Mouse (Mus musculus) embryonic facial prominence, embryonic 12.5 days (tissue): ENCODE data around the gene Enthd1. TPM values are rescaled to one million over a fixed set of nuclear protein-coding genes. Genes with fewer than 3 reads are reported as not detected.

Experiments
- ATAC-seq: fragments of 200-750 bp; cut with Nextera tagmentation; 2 replicates; pipeline ENCODE4 v1.8.0; 2017; ENCODE audit not compliant: insufficient number of reproducible peaks, insufficient read depth, low FRiP score, low TSS enrichment
- H3K27ac ChIP-seq: fragments of 300-500 bp; sonication (generic); 2 replicates; pipeline ENCODE4 v1.5.1; 2016; ENCODE audit warnings: mild to moderate bottlenecking
- H3K27me3 ChIP-seq: fragments of 300-500 bp; sonication (generic); 2 replicates; pipeline ENCODE4 v1.6.1; 2016; ENCODE audit warnings: mild to moderate bottlenecking, moderate library complexity
- H3K36me3 ChIP-seq: fragments of 300-500 bp; sonication (generic); 2 replicates; pipeline ENCODE4 v1.6.1; 2016; ENCODE audit warnings: mild to moderate bottlenecking
- H3K4me1 ChIP-seq: fragments of 300-500 bp; sonication (generic); 2 replicates; pipeline ENCODE4 v1.6.1; 2016
- H3K4me2 ChIP-seq: fragments of 300-500 bp; sonication (generic); replicated peaks from 2 replicates; pipeline ENCODE4 v1.6.1; 2016; ENCODE audit warnings: mild to moderate bottlenecking, moderate library complexity
- H3K4me3 ChIP-seq: fragments of 300-500 bp; sonication (generic); 2 replicates; pipeline ENCODE4 v1.5.1; 2016; ENCODE audit warnings: mild to moderate bottlenecking
- H3K9ac ChIP-seq: fragments of 300-500 bp; sonication (generic); 2 replicates; pipeline ENCODE4 v1.6.1; 2016; ENCODE audit warnings: mild to moderate bottlenecking, moderate library complexity
- H3K9me3 ChIP-seq: fragments of 300-500 bp; sonication (generic); 2 replicates; pipeline ENCODE4 v1.6.1; 2016; ENCODE audit warnings: mild to moderate bottlenecking, moderate library complexity
- WGBS: fragments of 180-500 bp; shearing (Covaris S2); methylation state at CpG from one replicate; pipeline ENCODE4 v1.1.7; 2016; 5-methylcytosine and 5-hydroxymethylcytosine counted together
- polyA plus RNA-seq: library from polyadenylated mRNA; unstranded; fragments of >200 nt; fragmentation: Nextera tagmentation; extraction: Ambion mirVana; gene quantifications from 2 replicates; pipeline ENCODE4 v1.2.1, GENCODE M21; 2016

Gene Enthd1
- polyA plus RNA-seq, 1 experiment from 2014 or later, result not detected

GRCm38 (mm10) chr15:80572811-80573520 is 8.0 kb upstream of the Enthd1 start:
- Histone ChIP-seq H3K4me1 (no peaks in the 10 kb centered on the region), H3K27me3 (peaks cover 10% of the 10 kb centered on the region)
- 70% methylated on average over 9 of the region's 9 CpGs for WGBS

GRCm38 (mm10) chr15:80572291-80572690 is 7.3 kb upstream of the Enthd1 start, which contains the start of gene Grap2:
Gene Grap2 (plus strand): TSS chr15:80572594.
- Histone ChIP-seq H3K9me3 (no peaks in the 10 kb centered on the region), H3K36me3 (no peaks in the 10 kb centered on the region), H3K4me2 (no peak within 1 kb of the TSS), H3K27me3 (peaks cover 9% of the 10 kb centered on the region), H3K27ac (no peak within 1 kb of the TSS), H3K9ac (no peak within 1 kb of the TSS), H3K4me3 (no peak within 1 kb of the TSS), H3K4me1 (no peaks in the 10 kb centered on the region)
- ATAC-seq, result no peak
- 58% methylated on average over 12 of the region's 12 CpGs for WGBS

More at GRCm38 (mm10) chr15:80572811-80573520, 8.0 kb upstream of the Enthd1 start:
- Histone ChIP-seq H3K9ac (no peak overlapping the region), H3K36me3 (no peaks in the 10 kb centered on the region), H3K4me2 (no peak overlapping the region), H3K9me3 (no peaks in the 10 kb centered on the region), H3K4me3 (no peak overlapping the region), H3K27ac (no peak overlapping the region)
- ATAC-seq, result no peak

GRCm38 (mm10) chr15:80571611-80572010 is 6.7 kb upstream of the Enthd1 start:
- 68% methylated on average over 7 of the region's 7 CpGs for WGBS
- H3K9me3 ChIP-seq, result no peaks in the 10 kb centered on the region
- ATAC-seq, result no peak

GRCm38 (mm10) chr15:80570226-80570625 is 5.3 kb upstream of the Enthd1 start:
- no peak for ATAC-seq
- Histone ChIP-seq H3K36me3 (no peaks in the 10 kb centered on the region), H3K9ac (no peak overlapping the region), H3K4me3 (no peak overlapping the region), H3K4me2 (no peak overlapping the region), H3K27ac (no peak overlapping the region), H3K9me3 (no peaks in the 10 kb centered on the region), H3K27me3 (no peaks in the 10 kb centered on the region), H3K4me1 (no peaks in the 10 kb centered on the region)
- 74% methylated on average over 1 of the region's 1 CpGs for WGBS

More at GRCm38 (mm10) chr15:80571611-80572010, 6.7 kb upstream of the Enthd1 start:
- H3K4me2 ChIP-seq, result no peak overlapping the region
- no peaks in the 10 kb centered on the region for H3K36me3 ChIP-seq
- no peak overlapping the region for H3K27ac ChIP-seq
- no peak overlapping the region for H3K9ac ChIP-seq
- H3K4me1 ChIP-seq, result no peaks in the 10 kb centered on the region
- H3K4me3 ChIP-seq, result no peak overlapping the region
- peaks cover 2% of the 10 kb centered on the region; the same call in 1 of the 2 replicates for H3K27me3 ChIP-seq

- Histone ChIP-seq H3K9ac (no peak overlapping the region), H3K4me1 (no peaks in the 10 kb centered on the region), H3K4me2 (no peak overlapping the region), H3K4me3 (no peak overlapping the region), H3K27ac (no peak overlapping the region), H3K36me3 (no peaks in the 10 kb centered on the region), H3K27me3 (no peaks in the 10 kb centered on the region), H3K9me3 (no peaks in the 10 kb centered on the region)
- ATAC-seq, result no peak
- WGBS, result 61% methylated on average over 7 of the region's 7 CpGs
Observed at GRCm38 (mm10) chr15:80569205-80569604, 4.2 kb upstream of the Enthd1 start.

GRCm38 (mm10) chr15:80567731-80568130 is 2.8 kb upstream of the Enthd1 start:
- Histone ChIP-seq H3K9me3 (no peaks in the 10 kb centered on the region), H3K27ac (no peak overlapping the region), H3K4me1 (no peaks in the 10 kb centered on the region), H3K36me3 (no peaks in the 10 kb centered on the region), H3K4me3 (no peak overlapping the region), H3K27me3 (no peaks in the 10 kb centered on the region), H3K9ac (no peak overlapping the region), H3K4me2 (no peak overlapping the region)
- WGBS, result 66% methylated on average over 4 of the region's 4 CpGs
- ATAC-seq, result no peak

GRCm38 (mm10) chr15:80567139-80567538 is 2.2 kb upstream of the Enthd1 start:
- ATAC-seq, result no peak
- WGBS, result 88% methylated on average over 3 of the region's 3 CpGs
- Histone ChIP-seq H3K27ac (no peak overlapping the region), H3K4me2 (no peak overlapping the region), H3K36me3 (no peaks in the 10 kb centered on the region), H3K27me3 (no peaks in the 10 kb centered on the region), H3K4me1 (peaks cover 3% of the 10 kb centered on the region; the same call in 1 of the 2 replicates), H3K9ac (no peak overlapping the region), H3K4me3 (no peak overlapping the region), H3K9me3 (no peaks in the 10 kb centered on the region)

- ATAC-seq, result no peak
- H3K27ac ChIP-seq, result no peak overlapping the region
- 84% methylated on average over 6 of the region's 6 CpGs for WGBS
- H3K4me2 ChIP-seq, result no peak overlapping the region
- peaks cover 3% of the 10 kb centered on the region; the same call in 1 of the 2 replicates for H3K4me1 ChIP-seq
- no peaks in the 10 kb centered on the region for H3K9me3 ChIP-seq
- H3K36me3 ChIP-seq, result no peaks in the 10 kb centered on the region
- H3K4me3 ChIP-seq, result no peak overlapping the region
- no peaks in the 10 kb centered on the region for H3K27me3 ChIP-seq
- H3K9ac ChIP-seq, result no peak overlapping the region
Observed at GRCm38 (mm10) chr15:80566696-80567095, 1.7 kb upstream of the Enthd1 start.

GRCm38 (mm10) chr15:80563634-80564208 is 1.2 kb downstream of the Enthd1 start:
- H3K4me2 ChIP-seq, result no peak overlapping the region
- H3K4me1 ChIP-seq, result peaks cover 3% of the 10 kb centered on the region
- no peaks in the 10 kb centered on the region for H3K36me3 ChIP-seq
- no peak overlapping the region for H3K9ac ChIP-seq
- H3K27ac ChIP-seq, result no peak overlapping the region
- no peaks in the 10 kb centered on the region for H3K9me3 ChIP-seq
- no peak overlapping the region for H3K4me3 ChIP-seq
- 86% methylated on average over 6 of the region's 6 CpGs for WGBS
- H3K27me3 ChIP-seq, result no peaks in the 10 kb centered on the region
- ATAC-seq, result no peak

GRCm38 (mm10) chr15:80562446-80562845 is 2.5 kb downstream of the Enthd1 start:
- Histone ChIP-seq H3K9me3 (no peaks in the 10 kb centered on the region), H3K9ac (no peak overlapping the region), H3K27me3 (no peaks in the 10 kb centered on the region), H3K36me3 (no peaks in the 10 kb centered on the region), H3K4me1 (peaks cover 3% of the 10 kb centered on the region), H3K4me3 (no peak overlapping the region), H3K27ac (no peak overlapping the region), H3K4me2 (no peak overlapping the region)
- 60% methylated on average over 3 of the region's 3 CpGs for WGBS
- no peak for ATAC-seq

- no peaks in the 10 kb centered on the region for H3K36me3 ChIP-seq
- no peaks in the 10 kb centered on the region for H3K27me3 ChIP-seq
- H3K4me1 ChIP-seq, result peaks cover 3% of the 10 kb centered on the region
- H3K27ac ChIP-seq, result no peak overlapping the region
- H3K4me3 ChIP-seq, result no peak overlapping the region
- WGBS, result 65% methylated on average over 15 of the region's 15 CpGs
- no peak overlapping the region for H3K4me2 ChIP-seq
- no peak overlapping the region for H3K9ac ChIP-seq
- H3K9me3 ChIP-seq, result no peaks in the 10 kb centered on the region
- ATAC-seq, result no peak
Observed at GRCm38 (mm10) chr15:80560646-80561580, 4.0 kb downstream of the Enthd1 start.
